Mouse (Mus musculus): Measurements from ENCODE around the gene Gprc5c.

DNA sequence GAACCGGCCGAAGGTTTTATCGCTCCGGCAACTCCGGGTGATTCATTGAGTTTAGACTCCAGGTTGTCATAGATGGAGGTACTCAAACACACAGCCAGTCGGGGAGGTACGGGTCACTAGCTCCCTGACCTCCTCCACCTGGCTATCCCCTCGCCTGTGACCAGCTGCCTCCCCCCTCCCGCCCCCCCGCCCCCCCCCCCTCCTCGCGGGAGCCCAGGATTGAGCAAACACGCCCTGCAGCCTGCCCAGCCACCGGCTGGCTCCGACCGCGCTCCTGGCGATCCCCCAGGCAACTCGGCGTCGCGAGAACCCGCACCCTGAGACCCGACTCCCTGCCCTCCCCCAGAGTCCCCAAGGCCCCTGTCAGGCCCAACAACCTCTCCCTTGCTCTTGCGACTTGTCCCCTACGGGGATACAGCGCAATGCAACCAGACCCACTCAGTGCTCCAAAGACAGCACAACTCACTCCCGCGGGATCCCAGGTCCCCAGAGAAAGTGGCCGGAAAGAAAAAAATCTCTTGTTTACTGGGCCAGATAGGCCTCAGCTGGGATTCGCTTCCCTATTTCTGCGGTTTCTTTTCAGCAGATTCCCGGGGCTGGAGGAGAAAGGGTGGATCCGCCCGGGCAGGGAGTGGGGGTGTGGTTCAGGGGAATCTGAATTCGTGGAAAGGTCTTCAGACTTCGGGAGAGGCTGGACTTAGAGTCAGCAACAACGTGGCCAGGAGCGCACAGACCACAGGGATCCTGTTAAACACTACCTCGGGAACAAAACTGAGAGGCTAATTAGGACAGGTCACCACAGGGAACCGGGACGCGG, at the start of gene Gprc5c:
- TF ChIP-seq MXI1 (IDR thresholded peaks at IDR 0.05; ENCODE audit: low read depth, low read length) (no peak), CTCF (IDR thresholded peaks at IDR 0.05 in 2 of 3, conservative IDR thresholded peaks at IDR 0.05 in 1 of 3; ENCODE audit: control insufficient read depth in 1 of 3, insufficient read depth in 1 of 3, low read depth in 2 of 3, low read length in 3 of 3, poor library complexity in 1 of 3, severe bottlenecking in 1 of 3) (no peak), ZNF384 (IDR thresholded peaks at IDR 0.05; ENCODE audit: low read depth, low read length) (no peak), POLR2A (IDR thresholded peaks at IDR 0.05; ENCODE audit: control insufficient read depth in 1 of 2, insufficient read depth in 1 of 2, low read depth in 1 of 2, low read length in 2 of 2, poor library complexity in 1 of 2) (no peak), EP300 (IDR thresholded peaks at IDR 0.05; ENCODE audit: low read depth in 1 of 2, low read length in 2 of 2) (no peak), MAX (IDR thresholded peaks at IDR 0.05; ENCODE audit: low read length) (no peak), NRF1 (IDR thresholded peaks at IDR 0.05; ENCODE audit: insufficient read depth, low read depth, low read length, poor library complexity, severe bottlenecking) (no peak), NELFE (IDR thresholded peaks at IDR 0.05; ENCODE audit: low read depth, low read length) (no peak), E2F4 (IDR thresholded peaks at IDR 0.05; ENCODE audit: borderline replicate concordance, low read depth, low read length) (no peak), UBTF (IDR thresholded peaks at IDR 0.05; ENCODE audit: borderline replicate concordance, insufficient read depth, low read depth, low read length) (no peak)
